Mouse (Mus musculus) heart, embryonic 11.5 days (tissue): ENCODE results near the gene Ing3. TPM values are rescaled to one million over a fixed set of nuclear protein-coding genes. Genes with fewer than 3 reads are reported as not detected.

ENCODE experiments used
- ATAC-seq: fragments of 200-750 bp; cut with Nextera tagmentation; replicated peaks from 2 replicates; pipeline ENCODE4 v1.8.0; 2017; ENCODE audit warnings: moderate library complexity; ENCODE audit not compliant: insufficient number of reproducible peaks, low FRiP score, low TSS enrichment
- H3K27ac ChIP-seq: fragments of 300-500 bp; sonication (generic); 2 replicates; pipeline ENCODE4 v1.5.1; 2014; ENCODE audit warnings: mild to moderate bottlenecking, low read depth, low read length
- H3K27me3 ChIP-seq: fragments of 300-500 bp; sonication (generic); 2 replicates; pipeline ENCODE4 v1.6.1; 2014; ENCODE audit warnings: mild to moderate bottlenecking, low read length, mixed read lengths; ENCODE audit not compliant: control insufficient read depth, insufficient read depth
- H3K36me3 ChIP-seq: fragments of 300-500 bp; sonication (generic); 2 replicates; pipeline ENCODE4 v1.6.1; 2014; ENCODE audit warnings: mild to moderate bottlenecking, low read length, moderate library complexity, mixed read lengths; ENCODE audit not compliant: control insufficient read depth, insufficient read depth
- H3K4me1 ChIP-seq: fragments of 300-500 bp; sonication (generic); 2 replicates; pipeline ENCODE4 v1.6.1; 2014; ENCODE audit warnings: low read length; ENCODE audit not compliant: control insufficient read depth, insufficient read depth
- H3K4me2 ChIP-seq: fragments of 300-500 bp; sonication (generic); 2 replicates; pipeline ENCODE4 v1.6.1; 2014; ENCODE audit warnings: mild to moderate bottlenecking, moderate library complexity
- H3K4me3 ChIP-seq: fragments of 300-500 bp; sonication (generic); 2 replicates; pipeline ENCODE4 v1.5.1; 2014; ENCODE audit warnings: low read depth, low read length
- H3K9ac ChIP-seq: fragments of 300-500 bp; sonication (generic); 2 replicates; pipeline ENCODE4 v1.6.1; 2014; ENCODE audit warnings: mild to moderate bottlenecking, low read depth, low read length, moderate library complexity
- H3K9me3 ChIP-seq: fragments of 300-500 bp; sonication (generic); replicated peaks from 2 replicates; pipeline ENCODE4 v1.6.1; 2016; ENCODE audit warnings: low read length; ENCODE audit not compliant: control insufficient read depth
- WGBS: fragments of 180-500 bp; shearing (Covaris S2); extraction: QIAGEN DNeasy Blood & Tissue Kit; methylation state at CpG from one replicate; pipeline ENCODE4 v1.1.7; 2014; ENCODE audit not compliant: insufficient replicate concordance; 5-methylcytosine and 5-hydroxymethylcytosine counted together
- polyA plus RNA-seq: library from polyadenylated mRNA; unstranded; fragments of >200 nt; fragmentation: Nextera tagmentation; extraction: Ambion mirVana; gene quantifications from 2 replicates; pipeline ENCODE4 v1.2.1, GENCODE M21; 2014

Gene Ing3
- polyA plus RNA-seq, 1 experiment from 2014 or later: 21.3 TPM

GRCm38 (mm10) chr6:22019637-22020036, 70.3 kb downstream of the Ing3 start:
- Histone ChIP-seq H3K4me3 (no peak overlapping the region), H3K9me3 (no peaks in the 10 kb centered on the region), H3K27ac (no peak overlapping the region), H3K4me2 (no peak overlapping the region), H3K9ac (no peak overlapping the region), H3K4me1 (peaks cover 6% of the 10 kb centered on the region; the same call in 1 of the 2 replicates), H3K27me3 (no peaks in the 10 kb centered on the region), H3K36me3 (no peaks in the 10 kb centered on the region)
- WGBS: 39% methylated on average over 10 of the region's 10 CpGs
- no peak for ATAC-seq

GRCm38 (mm10) chr6:22020696-22021095, 71.3 kb downstream of the Ing3 start:
- no peaks in the 10 kb centered on the region for H3K27me3 ChIP-seq
- H3K4me1 ChIP-seq: peaks cover 6% of the 10 kb centered on the region; the same call in 1 of the 2 replicates
- no peak overlapping the region for H3K4me2 ChIP-seq
- WGBS: 74% methylated on average over 5 of the region's 5 CpGs
- ATAC-seq: no peak
- no peak overlapping the region for H3K4me3 ChIP-seq
- H3K9me3 ChIP-seq: no peaks in the 10 kb centered on the region
- H3K9ac ChIP-seq: no peak overlapping the region
- H3K36me3 ChIP-seq: no peaks in the 10 kb centered on the region
- H3K27ac ChIP-seq: no peak overlapping the region

- Histone ChIP-seq H3K27me3 (no peaks in the 10 kb centered on the region), H3K27ac (no peak overlapping the region), H3K4me1 (peaks cover 6% of the 10 kb centered on the region; the same call in 1 of the 2 replicates), H3K4me3 (no peak overlapping the region), H3K4me2 (no peak overlapping the region), H3K36me3 (no peaks in the 10 kb centered on the region), H3K9me3 (no peaks in the 10 kb centered on the region), H3K9ac (no peak overlapping the region)
- no peak for ATAC-seq
- 86% methylated on average over 3 of the region's 3 CpGs for WGBS
Observed at GRCm38 (mm10) chr6:22021315-22021714, 71.9 kb downstream of the Ing3 start.

- Histone ChIP-seq H3K4me3 (no peak overlapping the region), H3K27me3 (no peaks in the 10 kb centered on the region), H3K9me3 (no peaks in the 10 kb centered on the region), H3K4me2 (no peak overlapping the region), H3K36me3 (no peaks in the 10 kb centered on the region), H3K4me1 (peaks cover 4% of the 10 kb centered on the region; the same call in 1 of the 2 replicates), H3K9ac (no peak overlapping the region), H3K27ac (no peak overlapping the region)
- 85% methylated on average over 2 of the region's 2 CpGs for WGBS
- no peak for ATAC-seq
Observed at GRCm38 (mm10) chr6:22024168-22024567, 74.8 kb downstream of the Ing3 start.

Other genes starting within 250 kb of the Ing3 start
- gene Tspan12, start 97.1 kb upstream of the Ing3 start, polyA plus RNA-seq: 70.1 and 74.8 TPM in 2 replicates
- gene Cped1, start 36.3 kb downstream of the Ing3 start, polyA plus RNA-seq: 5.6 and 6.4 TPM in 2 replicates